Mouse (Mus musculus) c-Kit-negative CD71-positive TER-119-positive erythroid progenitor cells, embryonic 14.5 days (primary cell): Measurements from ENCODE around the gene Tcaf2.
A peak's percentile ranks its signal among the peaks of the same experiment; 100 is the strongest.

Experiments used
- DNase-seq: peaks from one replicate; pipeline ENCODE4 v3.0.0-alpha.2; 2013; ENCODE audit warnings: low read depth, low spot score

The Tcaf2 gene

DNA sequence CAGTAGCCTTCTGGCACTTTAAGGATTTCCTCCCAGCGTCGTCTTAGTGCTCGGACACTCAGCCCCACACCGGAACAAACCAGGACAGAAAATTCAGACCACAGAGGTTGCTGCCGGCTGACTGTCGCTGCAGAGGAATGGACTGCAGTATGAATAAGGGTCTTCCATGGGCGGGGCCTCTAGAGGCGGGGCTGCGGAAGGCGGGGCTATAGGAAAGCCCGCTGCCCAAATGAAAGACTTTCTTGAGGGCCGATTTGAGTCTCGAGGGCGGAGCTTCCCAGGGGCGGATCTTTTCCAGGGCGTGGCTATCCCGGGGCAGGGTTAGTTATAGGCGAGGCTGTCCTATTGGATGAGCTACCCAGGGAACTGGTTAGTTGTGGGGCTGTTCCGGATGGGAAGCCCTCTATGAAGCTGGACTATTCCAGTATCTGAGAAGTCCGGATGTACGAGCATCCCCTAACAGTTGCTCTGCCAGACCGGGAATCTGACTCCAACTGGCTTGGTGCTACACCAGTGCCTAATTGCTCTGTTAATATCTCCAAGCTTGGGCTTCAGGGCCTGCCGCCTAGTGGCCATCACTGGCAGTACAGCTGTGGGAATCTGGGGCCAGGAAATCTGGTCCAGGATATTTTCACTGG, at the start of gene Tcaf2:
Gene Tcaf2 (minus strand): TSS at position 343 of the 638 bp plus-strand sequence.
- DNase-seq, result peak; percentile 15

- no peak for DNase-seq
Measured at GRCm38 (mm10) chr6:42692517-42693190, 47.6 kb upstream of the Tcaf2 start.

GRCm38 (mm10) chr6:42692154-42692516, 47.1 kb upstream of the Tcaf2 start:
- DNase-seq, result no peak

DNA sequence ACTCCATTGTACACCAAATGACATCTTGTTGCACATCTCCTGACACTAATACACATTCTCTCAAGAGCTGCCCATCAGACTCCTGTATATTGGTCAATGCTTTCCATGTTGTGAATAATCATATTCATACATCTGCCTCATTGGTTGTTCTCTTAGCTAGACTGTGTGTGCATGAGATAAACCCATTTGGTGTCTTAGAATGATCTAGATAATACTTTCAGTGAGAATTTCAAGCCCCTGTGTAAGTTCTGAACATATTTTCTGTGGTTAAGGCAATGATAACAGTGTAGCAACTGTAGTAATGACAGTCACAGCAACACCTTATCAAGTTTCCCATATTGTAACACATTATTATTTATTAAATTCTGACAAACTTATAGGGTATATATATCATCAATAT, 44.7 kb upstream of the Tcaf2 start:
- DNase-seq, result no peak

- no peak for DNase-seq
Measured at GRCm38 (mm10) chr6:42687907-42688306, 42.9 kb upstream of the Tcaf2 start.

DNA sequence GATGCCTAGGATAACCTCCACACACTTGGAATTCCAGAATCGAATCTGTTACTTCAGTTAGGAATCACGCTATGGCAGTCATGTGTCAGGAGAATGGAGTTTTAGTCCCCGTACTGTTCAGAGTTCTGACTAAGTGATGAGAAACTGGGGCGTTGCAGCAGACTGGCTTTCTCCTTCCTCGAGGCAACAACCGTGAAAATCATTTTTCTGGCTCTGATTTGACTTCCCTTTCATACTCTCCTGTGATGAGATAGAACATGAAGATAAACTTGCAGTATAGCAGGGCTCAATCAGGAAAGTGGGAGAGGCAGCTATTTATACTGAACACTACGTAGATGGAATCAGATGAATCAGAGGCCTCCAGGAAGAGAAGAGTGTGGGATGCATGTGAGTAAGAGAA, 35.0 kb upstream of the Tcaf2 start:
- no peak for DNase-seq

DNA sequence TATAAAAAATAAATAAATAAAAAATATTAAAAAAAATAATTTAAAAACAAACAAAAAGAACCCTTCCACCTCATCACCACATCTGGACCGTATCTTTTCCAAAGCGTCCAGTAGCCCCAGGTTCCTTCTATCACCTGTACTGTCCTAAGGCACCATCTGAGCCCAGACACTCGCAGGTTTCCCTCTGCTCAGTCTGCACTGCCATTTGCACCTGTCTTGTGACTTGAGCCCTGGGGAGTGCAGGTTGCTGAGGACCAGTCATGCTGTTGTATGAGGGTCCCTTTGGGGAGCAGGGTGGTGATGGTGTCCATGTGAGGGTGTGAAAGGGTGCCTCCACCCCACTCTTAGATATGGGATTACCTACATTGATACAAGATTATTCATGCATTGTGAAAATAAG, 31.0 kb upstream of the Tcaf2 start:
- DNase-seq, result no peak

GRCm38 (mm10) chr6:42671767-42672166, 26.7 kb upstream of the Tcaf2 start:
- no peak for DNase-seq

- no peak for DNase-seq
Measured at GRCm38 (mm10) chr6:42667722-42668121, 22.7 kb upstream of the Tcaf2 start.

- no peak for DNase-seq
Measured at GRCm38 (mm10) chr6:42661739-42662138, 16.7 kb upstream of the Tcaf2 start.

- no peak for DNase-seq
Measured at GRCm38 (mm10) chr6:42634393-42634792, 10.7 kb downstream of the Tcaf2 start.

GRCm38 (mm10) chr6:42631395-42631794, 13.7 kb downstream of the Tcaf2 start:
- no peak for DNase-seq

- DNase-seq, result no peak
Measured at GRCm38 (mm10) chr6:42616904-42617303, 28.1 kb downstream of the Tcaf2 start.

- no peak for DNase-seq
Measured at GRCm38 (mm10) chr6:42612218-42612617, 32.8 kb downstream of the Tcaf2 start.

GRCm38 (mm10) chr6:42610954-42611522, 34.0 kb downstream of the Tcaf2 start:
- no peak for DNase-seq

DNA sequence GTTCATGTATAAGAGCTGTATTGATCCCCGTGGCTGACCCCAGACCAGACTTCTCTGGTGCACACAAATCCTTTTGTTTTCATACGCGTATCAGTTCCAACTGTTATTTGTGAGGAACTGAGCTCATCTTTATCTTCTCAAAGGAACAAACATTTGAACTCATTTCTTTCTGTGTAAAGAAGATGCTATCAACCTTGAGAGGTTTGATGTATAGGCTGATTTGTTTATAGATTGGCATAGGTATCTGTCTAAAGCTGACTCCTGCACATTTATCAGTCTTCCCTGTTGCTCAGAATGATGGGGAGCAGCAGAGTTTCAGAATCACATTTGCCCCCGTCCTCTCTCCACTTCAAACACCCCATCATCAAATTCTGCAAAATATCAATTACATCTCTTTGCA, 47.5 kb downstream of the Tcaf2 start, which contains the start of gene Tcaf3:
Gene Tcaf3 (minus strand): TSS at position 101 of the 400 bp plus-strand sequence.
- DNase-seq, result no peak

GRCm38 (mm10) chr6:42593138-42593882, 51.7 kb downstream of the Tcaf2 start:
- DNase-seq, result no peak

- no peak for DNase-seq
Measured at GRCm38 (mm10) chr6:42586569-42586968, 58.5 kb downstream of the Tcaf2 start.

GRCm38 (mm10) chr6:42583488-42583872, 61.6 kb downstream of the Tcaf2 start:
- DNase-seq, result peak; percentile 6

GRCm38 (mm10) chr6:42582741-42583487, 62.1 kb downstream of the Tcaf2 start:
- DNase-seq, result no peak

GRCm38 (mm10) chr6:42578678-42579077, 66.4 kb downstream of the Tcaf2 start:
- no peak for DNase-seq

- DNase-seq, result peak; percentile 31
Measured at GRCm38 (mm10) chr6:42577433-42577832, 67.6 kb downstream of the Tcaf2 start.
